Mouse (Mus musculus): ENCODE results near the gene Wwc1.
"Not testable (repeated sequence)": the region's sequence is repeated elsewhere in the genome, so short reads cannot be mapped to it uniquely, and the experiment has no call there.

Wwc1 gene

DNA sequence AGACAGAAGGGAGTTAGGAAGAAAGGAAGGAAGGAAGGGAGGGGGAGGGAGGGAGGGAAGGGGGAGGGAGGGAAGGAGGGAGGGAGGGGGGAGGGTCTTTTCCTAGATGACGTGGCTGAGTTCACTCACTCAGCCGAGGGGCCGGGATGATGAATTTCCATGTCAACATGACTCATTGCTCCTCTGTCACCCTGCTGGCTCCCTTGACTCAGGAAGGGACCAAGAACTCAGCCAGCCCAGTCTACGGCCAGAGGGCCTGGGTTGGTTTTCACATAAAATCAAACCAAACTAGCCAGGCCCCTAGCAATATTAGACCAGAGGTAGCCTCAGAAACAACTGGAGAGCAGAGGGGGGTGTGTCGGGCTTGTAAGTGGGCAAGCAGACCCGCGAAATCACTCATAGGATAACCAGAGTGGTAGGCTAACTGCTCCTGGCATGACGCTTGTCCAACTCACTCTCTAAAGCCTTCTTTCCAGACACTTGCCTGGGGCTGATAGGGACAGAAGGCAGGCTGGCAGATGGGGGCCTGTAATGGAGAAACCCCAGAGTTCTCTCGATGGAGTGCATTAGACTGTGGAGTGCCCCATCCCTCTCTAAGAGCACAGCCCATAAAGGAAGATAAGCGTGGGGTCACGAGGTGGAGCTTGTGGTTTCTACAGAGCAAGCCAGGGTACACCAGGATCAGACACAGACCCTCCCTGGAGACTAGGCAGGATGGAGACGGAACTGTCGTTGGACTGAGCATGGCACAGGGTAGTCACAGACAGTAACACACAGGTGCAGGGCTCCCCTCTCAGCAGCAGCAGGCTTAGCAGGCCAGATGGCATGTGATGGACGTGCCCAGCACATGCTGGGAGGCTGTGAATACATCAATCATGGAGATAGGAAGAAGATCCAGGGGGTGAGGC, 102.4 kb downstream of the Wwc1 start:
- no peak for DNase-seq

DNA sequence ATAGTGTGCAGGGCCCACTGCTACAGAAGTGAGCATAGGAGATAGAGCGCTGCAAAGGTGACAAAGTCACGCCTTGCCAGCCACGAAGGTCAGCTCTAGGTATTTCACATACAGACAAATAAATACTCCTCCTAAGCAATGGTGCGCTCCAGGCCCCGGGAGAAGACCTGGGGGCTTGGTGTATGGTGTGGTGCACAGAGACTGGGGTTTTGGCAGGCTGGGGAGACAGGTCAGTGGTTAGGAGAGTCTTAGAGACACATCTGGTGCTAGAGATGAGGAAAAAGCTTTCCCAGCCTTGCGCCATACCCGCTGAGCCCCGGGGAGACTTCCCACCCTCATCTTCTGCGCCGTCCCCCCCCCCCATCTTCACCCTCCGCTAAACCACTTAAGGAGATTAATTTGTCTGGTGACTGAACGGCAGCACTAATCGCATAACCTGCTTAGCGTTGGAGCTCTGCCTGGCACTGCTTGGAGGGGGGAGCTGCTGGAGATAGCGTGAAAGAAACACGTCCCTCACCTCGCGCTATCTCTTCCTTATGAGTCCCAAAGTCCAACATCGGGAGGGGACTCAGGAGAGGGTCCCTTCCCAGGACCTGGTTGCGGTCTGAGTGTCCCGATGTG, 106.6 kb downstream of the Wwc1 start:
- no peak for DNase-seq

DNA sequence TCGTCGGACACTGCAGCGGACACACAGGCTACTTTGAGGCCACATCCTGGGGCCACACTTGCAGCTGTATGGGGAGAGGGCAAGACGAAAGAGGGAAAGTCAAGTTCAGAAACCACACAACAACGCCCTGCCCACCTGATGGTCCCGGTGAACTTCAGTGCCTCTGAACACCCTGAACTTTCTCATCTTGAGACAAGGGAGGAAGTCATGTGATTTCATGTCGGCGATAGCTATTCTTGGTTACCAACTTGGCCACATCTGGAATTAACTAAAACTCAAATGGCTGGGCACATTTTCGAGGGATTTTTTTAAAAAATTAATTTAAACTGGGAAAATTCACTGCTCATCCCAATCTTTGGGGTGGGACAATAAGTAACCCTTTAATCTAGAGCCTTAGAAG, 109.4 kb downstream of the Wwc1 start:
- no peak for DNase-seq

DNA sequence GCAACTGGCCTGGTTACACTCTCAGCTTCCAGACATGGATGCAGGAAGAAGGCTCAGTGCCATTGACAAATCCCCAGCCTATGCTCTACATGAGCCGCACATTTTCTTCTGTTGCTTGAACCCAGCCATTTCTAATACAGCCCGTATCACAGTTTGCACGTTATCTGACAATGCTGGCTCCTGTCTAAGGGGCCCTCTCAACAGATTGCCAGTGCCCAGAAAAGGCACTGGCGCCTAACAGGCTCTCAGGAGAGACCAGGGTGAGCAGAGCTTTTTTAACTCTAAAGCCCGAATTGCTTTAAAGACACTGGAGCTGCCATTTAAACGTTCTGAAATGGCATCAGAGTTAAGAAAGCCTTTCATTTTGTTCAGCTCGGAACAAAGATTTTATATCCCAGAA, 114.2 kb downstream of the Wwc1 start:
- no peak for DNase-seq

DNA sequence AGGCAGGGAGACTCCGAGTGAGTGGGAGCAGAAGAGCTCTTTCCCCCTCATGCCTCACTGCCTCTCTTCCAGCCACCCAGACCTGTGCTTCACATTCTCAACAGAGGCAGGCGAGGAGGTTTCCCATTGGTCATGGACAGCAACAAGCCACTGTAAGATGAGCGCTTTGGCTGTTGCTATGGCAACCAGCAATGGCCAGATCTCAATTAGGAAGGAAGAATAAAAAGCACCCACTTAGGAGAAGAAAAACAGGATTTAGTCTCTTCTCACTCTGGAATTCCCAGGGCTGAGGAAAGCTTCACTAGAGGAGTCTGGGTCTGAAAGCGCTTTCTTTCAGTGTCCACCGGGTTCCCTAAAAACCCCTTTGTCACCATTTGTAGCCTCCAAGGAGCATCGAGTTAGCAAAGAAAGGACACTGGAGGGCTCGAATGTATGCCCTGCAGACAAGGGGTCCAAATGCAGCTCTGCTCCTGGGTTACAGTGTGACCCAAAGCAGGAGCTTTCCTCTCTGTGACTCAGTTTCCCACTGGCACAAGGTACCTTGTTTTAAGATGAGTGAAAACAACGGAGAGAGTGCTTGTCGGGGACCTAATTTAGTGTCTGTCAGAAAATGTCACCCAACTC, 115.2 kb downstream of the Wwc1 start:
- DNase-seq: no peak

DNA sequence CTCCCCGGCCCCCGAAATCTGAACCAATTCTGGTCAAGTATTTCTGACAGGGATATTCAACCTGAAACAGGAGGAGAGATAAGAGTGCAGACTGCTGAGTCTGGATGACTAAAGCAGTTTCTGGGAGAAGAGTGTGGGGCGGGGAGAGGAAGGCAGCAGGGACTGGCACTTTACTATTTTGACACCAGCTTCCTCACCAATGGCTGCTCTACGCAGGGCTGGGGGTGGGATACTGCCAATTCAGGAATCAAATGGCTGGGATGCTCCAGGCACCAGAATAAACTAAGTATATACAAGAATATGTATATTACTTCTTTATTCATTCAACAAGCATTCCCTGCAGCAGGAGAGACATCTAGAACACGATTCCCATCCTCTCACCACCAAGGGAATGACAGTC, 116.7 kb downstream of the Wwc1 start:
- DNase-seq: no peak

DNA sequence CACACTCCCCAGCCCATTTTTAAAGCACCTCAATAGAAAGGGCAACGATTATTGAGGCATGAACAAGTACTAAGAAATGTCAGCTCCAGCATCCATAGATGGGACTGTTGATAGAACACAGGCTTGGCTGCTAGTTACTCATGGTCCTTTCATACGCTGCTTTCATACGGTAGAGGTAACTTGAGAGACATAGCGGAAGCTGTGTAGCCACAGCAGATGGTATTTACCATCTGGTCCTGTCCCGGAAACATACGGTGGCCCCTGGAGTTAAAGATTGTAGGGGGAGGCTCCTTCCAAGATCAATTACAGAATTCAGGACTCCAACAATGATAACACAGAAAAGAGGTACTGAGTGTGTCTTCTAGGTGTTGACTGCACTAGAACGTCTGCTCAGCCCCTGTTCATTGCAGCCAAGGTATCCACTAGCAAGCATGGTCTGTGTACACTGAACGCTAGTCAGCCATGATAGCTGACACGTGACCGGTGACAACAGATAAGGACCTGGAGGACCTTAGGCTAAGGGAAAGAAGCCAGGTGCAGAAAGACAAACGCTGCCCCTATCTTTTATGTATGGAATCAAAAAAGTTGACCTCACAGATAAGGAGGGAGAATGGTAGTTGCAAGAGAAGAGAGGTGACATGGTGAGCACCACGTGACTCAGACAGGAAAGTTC, 122.8 kb downstream of the Wwc1 start:
- no peak for DNase-seq

DNA sequence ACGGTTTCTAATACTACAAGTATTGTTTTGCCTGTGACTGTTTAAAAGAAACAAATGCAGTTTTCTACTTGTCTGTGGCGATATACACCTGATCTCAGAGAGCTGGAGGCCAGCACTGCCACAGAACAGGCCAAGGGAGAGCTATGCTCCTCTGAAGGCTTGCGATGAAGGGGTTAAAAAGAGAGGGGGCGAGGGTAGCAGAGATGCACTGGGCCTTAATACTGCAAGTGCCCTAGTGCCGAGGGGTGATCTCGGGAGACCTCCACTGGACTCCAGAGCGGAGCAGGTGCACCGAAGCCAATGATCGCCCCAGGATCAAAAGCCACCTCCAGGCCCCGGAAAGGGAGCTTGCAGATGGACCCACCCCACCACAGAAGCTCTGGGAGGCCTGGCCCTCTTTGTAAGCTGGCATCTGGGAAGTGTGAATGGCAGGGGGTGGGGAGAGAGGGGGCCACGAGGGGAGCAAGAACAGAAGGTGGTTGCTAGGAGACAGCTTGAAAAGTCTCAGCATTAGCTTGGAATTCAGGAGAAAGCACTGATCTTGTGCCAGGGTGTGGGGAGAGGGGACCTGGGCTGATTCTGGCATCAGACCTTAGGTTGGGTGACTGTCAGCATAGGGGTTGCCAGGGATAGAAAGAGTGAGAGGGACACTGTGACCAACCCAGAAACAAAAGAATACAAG, 123.8 kb downstream of the Wwc1 start:
- DNase-seq: no peak

DNA sequence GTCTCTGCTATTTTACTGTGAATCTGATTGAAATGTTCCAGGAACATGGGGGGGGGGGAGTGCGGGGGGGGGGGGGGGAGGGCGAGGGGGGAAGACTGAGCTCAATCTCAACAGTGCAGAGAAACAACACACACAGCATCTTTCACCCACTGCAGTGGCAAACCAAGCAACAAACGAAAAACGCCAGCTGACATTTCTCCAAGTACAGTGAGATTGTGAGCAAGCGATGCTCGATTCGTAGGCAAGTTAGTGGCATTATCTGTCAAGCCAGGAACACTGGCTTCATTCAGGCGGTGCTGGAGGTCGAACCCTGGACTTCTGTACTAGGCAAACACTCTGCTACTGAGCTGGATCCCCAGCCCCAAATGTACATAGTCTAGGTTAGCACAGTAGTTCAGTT, 124.8 kb downstream of the Wwc1 start:
- no peak for DNase-seq

DNA sequence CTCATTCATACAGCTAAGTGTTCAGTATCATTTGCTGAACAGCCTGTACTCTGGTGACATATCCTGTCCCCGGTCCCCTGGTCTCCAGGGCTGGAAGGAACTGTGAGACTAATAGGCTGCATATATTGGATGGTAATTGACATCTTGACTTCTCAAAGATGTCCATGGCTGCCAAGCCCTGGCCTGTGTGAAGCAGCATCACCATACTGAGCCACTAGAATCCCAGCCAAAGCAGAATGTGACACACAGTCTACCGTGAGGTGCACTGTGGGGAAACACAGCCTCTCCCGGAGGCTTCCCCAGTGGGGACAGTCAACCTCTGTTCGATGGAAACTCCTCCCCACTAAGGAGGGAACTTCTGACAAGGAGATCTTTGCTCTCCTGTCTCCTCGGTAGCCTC, 125.4 kb downstream of the Wwc1 start:
- no peak for DNase-seq

DNA sequence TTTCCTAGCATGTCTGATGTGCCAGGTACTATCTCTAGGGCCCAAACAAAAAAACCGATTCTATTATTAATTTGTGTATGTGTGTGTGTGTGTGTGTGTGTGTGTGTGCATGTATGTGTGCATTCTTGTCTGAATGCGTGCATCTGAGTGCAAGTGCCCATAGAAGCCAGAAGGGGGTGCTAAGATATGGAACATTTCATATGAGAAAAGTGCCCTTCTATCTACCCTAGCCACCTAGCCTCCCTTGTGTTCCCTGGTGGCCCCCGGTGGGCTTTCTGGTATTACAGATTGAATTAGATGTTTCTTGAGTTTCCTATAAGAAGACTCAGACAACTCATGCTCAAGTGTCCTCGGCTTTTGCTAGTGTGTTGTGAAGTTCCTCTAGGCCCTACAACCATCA, 126.7 kb downstream of the Wwc1 start:
- no peak for DNase-seq

DNA sequence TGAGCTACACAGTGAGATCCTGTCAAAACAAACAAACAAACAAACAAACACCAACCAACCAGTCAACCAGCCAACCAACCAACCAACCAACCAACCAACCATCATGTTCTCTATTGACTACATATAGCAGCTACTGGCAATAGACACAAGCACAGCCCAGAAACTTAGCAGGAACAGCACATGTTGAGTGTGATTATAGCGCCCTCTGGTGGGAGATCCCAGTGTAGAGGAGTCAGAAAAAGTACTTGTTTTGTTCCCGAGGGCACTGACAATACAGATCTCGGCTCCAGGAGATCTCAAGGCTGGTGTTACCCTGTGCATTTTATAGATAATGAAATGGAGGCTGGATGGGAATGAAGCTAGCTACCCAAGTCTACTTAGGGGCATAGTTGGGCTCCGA, 127.6 kb downstream of the Wwc1 start:
- no peak for DNase-seq

DNA sequence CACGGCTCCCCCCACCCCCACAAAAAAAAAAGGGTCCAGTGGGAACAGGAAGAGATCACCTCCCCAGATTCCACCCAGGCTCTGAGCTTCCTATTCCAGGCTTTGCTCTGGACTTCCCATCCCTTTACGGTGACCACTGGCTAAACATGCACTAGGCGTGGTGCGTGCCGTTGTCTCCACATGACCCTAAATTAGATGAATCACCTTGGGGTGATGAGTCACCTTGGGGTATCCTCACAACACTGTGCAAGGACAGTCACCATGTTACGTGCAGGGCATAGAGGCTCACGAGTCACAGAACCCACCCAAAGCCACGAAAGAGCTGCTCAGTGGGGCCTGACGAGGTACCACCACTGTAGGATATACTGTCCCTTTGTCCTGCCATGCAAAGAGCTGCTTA, 136.0 kb downstream of the Wwc1 start:
- no peak for DNase-seq

DNA sequence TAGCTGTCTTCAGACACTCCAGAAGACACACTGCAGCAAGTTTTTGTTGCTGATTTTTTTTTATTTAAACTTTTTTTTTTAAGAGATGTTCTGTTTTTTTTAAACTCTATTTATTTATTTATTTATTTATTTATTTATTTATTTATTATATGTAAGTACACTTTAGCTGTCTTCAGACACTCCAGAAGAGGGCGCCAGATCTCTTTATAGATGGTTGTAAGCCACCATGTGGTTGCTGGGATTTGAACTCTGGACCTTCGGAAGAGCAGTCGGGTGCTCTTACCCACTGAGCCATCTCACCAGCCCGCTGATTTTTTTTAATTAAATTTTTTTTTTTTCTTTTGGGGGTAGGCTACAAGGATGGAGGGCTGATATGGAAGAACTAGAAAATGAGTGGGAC, 137.8 kb downstream of the Wwc1 start:
- not testable (repeated sequence) for DNase-seq

DNA sequence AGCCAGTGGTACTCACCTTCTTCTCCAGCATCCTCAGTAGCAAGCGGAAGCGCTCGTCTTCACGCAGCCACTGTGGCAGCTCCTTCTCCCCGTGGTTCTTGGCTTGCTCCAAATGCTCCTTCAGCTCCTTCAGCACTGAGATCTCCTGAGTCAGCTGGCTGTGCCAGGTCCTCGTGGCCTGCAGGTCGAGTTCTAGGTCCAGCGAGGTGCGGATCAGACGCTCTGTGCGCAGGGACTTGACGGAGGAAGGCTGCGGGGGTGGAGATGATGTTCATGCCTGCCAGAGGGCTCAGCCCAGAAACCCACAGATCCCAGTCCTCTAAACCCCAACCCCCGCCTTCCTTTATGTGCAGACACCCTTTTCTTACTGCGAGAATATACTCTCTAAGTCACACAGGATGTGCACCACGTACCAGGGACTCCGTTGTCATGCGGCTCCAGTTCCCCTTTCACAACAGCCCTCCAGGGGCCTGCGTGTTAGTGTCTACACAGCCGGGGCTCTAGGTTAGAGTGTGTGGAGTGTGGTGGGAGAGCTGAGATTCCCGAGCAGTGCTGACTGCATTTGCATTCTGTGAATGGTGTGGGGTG, 138.5 kb downstream of the Wwc1 start:
- no peak for DNase-seq

DNA sequence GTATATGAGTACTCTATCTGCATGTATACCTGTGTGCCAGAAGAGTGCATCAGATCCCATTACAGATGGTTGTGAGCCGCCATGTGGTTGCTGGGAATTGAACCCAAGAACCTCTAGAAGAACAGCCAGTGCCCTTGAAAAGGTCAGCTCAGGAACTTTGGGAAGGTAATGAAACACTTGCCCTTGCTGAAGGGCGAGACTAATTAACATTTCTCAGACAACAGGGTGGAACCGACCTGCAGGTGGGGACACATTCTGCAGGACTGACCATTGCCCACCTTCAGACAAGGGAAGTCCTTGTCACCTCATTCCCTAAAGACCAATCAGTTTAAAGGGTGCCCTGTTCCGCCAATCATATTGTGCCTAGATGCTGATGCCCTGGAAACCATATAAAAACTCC, 139.5 kb downstream of the Wwc1 start:
- not testable (repeated sequence) for DNase-seq

DNA sequence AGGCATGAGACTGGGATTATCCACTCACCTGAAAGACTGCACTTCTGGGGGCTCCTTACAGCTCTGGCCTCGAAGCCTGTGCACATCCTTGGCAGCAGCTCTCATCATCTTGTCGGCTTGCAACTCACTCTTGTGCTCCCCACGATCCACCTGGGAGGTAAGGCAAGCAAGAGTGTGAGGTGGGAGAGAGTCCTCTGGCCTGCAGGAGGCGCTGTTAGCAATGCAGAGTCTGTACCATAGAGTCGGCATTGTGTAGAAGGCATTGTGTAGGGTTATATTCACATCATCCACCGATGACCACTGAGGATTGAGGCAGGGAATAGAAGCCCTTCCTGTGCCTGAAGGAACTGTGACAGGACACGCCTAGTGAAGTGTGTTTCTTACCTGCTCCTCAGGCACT, 140.0 kb downstream of the Wwc1 start:
- DNase-seq: no peak

DNA sequence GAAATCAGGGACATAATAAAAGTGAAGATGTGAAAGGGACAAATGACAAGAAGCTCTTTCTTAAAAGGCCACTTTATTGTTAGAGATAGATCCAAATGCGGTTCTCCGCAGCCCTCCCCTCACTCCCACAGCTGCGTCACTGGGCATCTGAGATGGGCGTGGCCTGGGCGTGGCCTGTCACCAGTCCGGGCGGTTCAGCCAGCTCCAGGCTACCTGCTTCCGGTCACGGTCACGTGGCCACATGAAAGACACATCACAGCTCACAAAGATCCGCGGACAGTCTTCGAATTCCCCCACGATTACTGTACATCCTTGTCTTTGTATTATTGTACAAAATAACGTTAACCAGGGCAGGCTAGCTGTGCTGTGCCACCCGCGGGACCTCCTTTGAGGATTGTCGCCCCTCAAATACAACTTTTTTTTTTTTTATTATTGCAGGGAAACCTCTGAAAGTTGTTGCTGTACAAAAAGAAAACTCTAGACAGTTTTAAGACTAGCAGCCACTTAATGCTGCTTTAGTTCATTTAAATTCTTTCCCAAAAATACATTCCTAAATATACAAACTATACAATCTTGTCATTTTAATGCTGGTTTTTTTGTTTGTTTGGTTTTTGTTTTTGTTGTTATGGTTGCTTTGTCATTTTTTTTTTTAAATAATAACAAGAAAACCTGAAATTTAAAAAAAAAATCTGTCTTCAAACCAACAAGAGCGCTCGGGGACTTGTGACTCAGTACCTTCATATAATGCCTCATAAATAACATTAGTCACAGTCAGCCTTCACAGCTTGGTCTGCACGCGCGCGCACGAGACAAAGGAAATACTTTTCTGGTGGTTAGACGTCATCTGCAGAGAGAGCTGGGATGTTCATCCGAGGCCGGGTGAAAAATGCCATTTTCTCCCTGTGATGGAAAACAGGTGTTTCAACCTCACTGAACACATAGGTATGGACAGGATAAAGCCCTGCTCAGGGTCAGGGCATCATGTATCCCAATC, 141.7 kb downstream of the Wwc1 start:
- peak; percentile 88 for DNase-seq

DNA sequence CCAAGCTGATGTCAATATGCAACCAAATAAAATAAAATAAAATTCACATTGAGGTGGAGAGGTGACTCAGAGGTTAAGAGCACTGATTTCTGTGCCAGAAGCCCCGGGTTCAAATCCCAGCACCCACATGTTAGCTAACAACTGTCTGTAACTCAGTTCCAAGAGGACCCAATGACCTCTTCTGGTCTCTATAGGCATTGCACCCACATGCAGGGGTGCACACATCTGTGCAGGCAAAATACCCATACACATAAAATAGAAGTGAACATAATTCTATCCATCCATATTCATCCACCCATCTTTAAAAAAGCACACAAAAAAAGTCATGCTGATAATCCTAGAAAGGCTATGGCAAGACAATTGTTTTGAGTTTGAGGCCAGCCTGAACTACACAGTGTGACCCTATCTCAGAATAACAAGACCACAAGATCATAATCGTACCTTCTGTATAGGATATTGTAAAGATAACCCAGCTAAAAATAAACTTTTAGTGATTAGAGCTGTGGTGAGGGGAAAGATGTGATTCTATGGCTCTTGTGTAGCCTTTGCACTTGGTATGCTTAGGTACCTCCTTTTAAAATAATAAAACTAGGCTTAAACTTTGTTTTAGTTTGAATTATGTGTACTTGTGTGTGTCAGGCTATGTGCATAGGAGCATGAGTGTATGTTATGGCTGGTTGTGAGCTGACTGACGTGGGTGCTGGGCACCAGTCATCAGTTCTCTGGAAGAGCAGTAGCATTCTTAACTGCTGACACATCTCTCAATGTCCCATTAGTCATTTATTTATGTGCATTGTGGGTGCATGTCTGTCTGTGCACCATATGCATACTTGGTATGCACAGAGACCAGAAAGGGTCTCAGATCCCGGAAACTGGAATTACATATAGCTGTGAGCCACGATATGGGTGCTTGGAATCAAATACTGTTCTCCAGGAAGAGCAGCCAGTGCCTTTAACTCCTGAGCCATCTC, 142.9 kb downstream of the Wwc1 start:
- DNase-seq: no peak
